Mouse (Mus musculus): ENCODE data around the gene Ear1. TPM values are rescaled to one million over a fixed set of nuclear protein-coding genes. Genes with fewer than 3 reads are reported as not detected.
"Not testable (repeated sequence)": the region's sequence is repeated elsewhere in the genome, so short reads cannot be mapped to it uniquely, and the experiment has no call there.

Ear1 gene
- polyA plus RNA-seq, 1 experiment: not detected

DNA sequence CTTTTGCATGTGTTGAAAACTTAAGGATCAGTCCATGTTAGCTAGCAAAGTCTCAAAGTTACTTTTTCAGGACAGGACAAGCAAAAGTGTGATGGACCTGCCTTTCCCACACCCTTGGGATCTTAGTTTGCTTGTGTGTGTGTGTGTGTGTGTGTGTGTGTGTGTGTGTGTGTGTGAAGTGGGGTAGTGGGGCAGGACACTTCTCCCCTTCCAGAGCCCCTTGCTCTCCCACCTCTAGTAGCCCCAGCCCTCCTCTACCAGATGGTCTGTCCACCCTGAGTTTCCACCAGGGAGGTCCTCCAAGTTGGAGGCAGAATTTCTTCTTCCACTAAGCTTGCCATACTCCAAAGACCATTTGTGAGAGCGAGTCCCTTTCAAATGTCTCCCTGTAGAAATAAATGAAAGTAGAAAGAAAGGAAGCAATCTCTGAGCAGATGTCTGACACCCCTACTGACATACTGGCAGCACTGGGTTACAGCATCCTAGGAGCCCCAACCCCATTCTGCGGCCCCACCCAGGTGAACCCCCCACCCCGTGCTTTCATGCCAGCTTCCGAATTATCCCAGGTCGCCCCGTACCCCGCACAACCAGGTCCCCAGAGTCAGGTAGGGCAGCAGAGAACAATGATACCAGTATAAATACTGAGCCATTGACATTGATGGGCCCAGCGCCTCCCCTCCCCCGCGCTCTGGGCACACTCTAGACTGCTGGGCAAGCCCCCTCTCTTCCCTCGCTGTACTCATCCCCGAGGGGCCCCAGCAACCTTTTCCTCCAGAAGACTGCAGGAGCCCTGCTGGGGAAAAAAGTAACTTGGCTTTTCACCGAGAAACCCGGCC is 79.0 kb downstream of the Ear1 start:
- Histone ChIP-seq H3ac (ENCODE audit: control insufficient read depth, insufficient read length) (no peak overlapping the region), H3K79me2 (ENCODE audit: control insufficient read depth, insufficient read depth) (no peaks in the 10 kb centered on the region), H3K4me3 (no peak overlapping the region), H3K36me3 (ENCODE audit: control insufficient read depth, insufficient read depth) (no peaks in the 10 kb centered on the region), H3K4me2 (ENCODE audit: low read depth) (no peak overlapping the region), H3K27me3 (ENCODE audit: control insufficient read depth, insufficient read depth, insufficient read length) (no peaks in the 10 kb centered on the region)
- TF ChIP-seq MAX (IDR thresholded peaks at IDR 0.05; ENCODE audit: low read depth) (no peak), MYOD1 (IDR thresholded peaks at IDR 0.05; ENCODE audit: control insufficient read depth in 1 of 3, insufficient read length in 2 of 3, low read depth in 2 of 3) (no peak), MYOG (IDR thresholded peaks at IDR 0.05; ENCODE audit: control insufficient read depth in 1 of 3, insufficient read depth in 1 of 3, insufficient read length in 2 of 3, low read depth in 2 of 3) (no peak), POLR2AphosphoS2 (IDR thresholded peaks at IDR 0.05; ENCODE audit: insufficient read length, low read depth) (no peak), E2F4 (IDR thresholded peaks at IDR 0.05; ENCODE audit: insufficient read depth) (no peak), TCF12 (IDR thresholded peaks at IDR 0.05; ENCODE audit: insufficient read depth, poor library complexity, severe bottlenecking) (no peak), POLR2A (IDR thresholded peaks at IDR 0.05; ENCODE audit: insufficient read length, low read depth) (no peak), CEBPB (IDR thresholded peaks at IDR 0.05; ENCODE audit: insufficient read depth, poor library complexity, severe bottlenecking) (no peak), REST (IDR thresholded peaks at IDR 0.05; ENCODE audit: insufficient read depth, insufficient read length) (no peak), TCF3 (IDR thresholded peaks at IDR 0.05; ENCODE audit: insufficient read length, low read depth) (no peak)

DNA sequence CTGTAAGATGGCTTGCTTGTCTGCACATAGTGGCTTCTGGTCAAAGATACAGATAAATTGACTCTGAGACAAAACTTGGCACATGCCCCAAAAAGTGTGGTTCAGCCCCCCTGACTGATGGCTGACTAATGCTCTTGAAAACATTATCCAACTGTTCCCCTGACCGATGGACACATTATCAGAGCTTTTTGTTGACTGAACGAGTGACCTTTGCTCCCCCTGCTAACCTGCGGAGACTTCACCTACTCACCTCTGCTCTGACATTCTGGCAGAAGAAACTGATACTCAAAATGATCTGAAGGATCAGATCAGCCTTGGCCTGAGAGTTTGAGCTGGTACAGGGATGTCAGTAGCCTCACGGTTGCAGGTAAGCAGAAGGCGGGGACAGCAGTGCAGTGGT is 81.5 kb downstream of the Ear1 start:
- H3K4me3 ChIP-seq; H3K4me2 ChIP-seq (ENCODE audit: low read depth); H3ac ChIP-seq (ENCODE audit: control insufficient read depth, insufficient read length); H3K36me3 ChIP-seq (ENCODE audit: control insufficient read depth, insufficient read depth); H3K79me2 ChIP-seq (ENCODE audit: control insufficient read depth, insufficient read depth); H3K27me3 ChIP-seq (ENCODE audit: control insufficient read depth, insufficient read depth, insufficient read length): not testable (repeated sequence)

DNA sequence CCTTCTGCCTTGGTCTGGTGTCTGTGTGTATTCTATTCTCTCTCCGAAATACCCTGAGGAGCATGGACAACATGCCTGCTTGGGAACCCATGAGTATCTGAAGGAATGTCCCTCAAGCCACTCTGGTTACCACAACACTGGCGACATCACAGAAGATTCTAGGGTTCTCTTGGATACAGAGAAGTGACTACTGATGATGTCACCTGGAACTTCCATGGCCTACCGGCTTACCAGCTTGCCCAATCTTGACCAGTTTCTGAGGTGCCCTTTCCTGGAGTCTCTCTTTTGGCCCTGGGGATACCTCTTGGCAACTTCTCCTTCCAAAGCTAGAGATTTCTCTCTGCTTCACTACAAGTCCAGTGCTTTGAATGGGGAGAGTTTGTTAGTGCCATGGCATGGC is 90.7 kb downstream of the Ear1 start, which contains the start of gene Gm8180:
TSS of gene Gm8180 (minus strand) at position 101 of the 400 bp plus-strand sequence.
- not testable (repeated sequence) for H3K79me2 ChIP-seq (ENCODE audit: control insufficient read depth, insufficient read depth); H3K27me3 ChIP-seq (ENCODE audit: control insufficient read depth, insufficient read depth, insufficient read length); H3K4me3 ChIP-seq; H3K36me3 ChIP-seq (ENCODE audit: control insufficient read depth, insufficient read depth); H3K4me2 ChIP-seq (ENCODE audit: low read depth); H3ac ChIP-seq (ENCODE audit: control insufficient read depth, insufficient read length)

Other genes with a start within 250 kb of the Ear1 start
- not detected for gene Gm8165, start 198.3 kb downstream of the Ear1 start, polyA plus RNA-seq (2012; fragmentation: generic; extraction: Trizol)
- 0.40 TPM for gene Gm7324, start 177.7 kb downstream of the Ear1 start, polyA plus RNA-seq (2012; fragmentation: generic; extraction: Trizol)
- not detected for gene Gm16506, start 148.0 kb downstream of the Ear1 start, polyA plus RNA-seq (2012; fragmentation: generic; extraction: Trizol)
- not detected for gene Gm6526, start 127.7 kb downstream of the Ear1 start, polyA plus RNA-seq (2012; fragmentation: generic; extraction: Trizol)
- gene Gm8180, start 90.8 kb downstream of the Ear1 start, polyA plus RNA-seq (2012; fragmentation: generic; extraction: Trizol): not detected
- gene Ear10, start 48.0 kb upstream of the Ear1 start, polyA plus RNA-seq (2012; fragmentation: generic; extraction: Trizol): not detected
- 0.30 TPM for gene Gm8113, start 49.9 kb upstream of the Ear1 start, polyA plus RNA-seq (2012; fragmentation: generic; extraction: Trizol)
- not detected for gene Ang5, start 81.6 kb upstream of the Ear1 start, polyA plus RNA-seq (2012; fragmentation: generic; extraction: Trizol)
- not detected for gene Ang6, start 126.8 kb upstream of the Ear1 start, polyA plus RNA-seq (2012; fragmentation: generic; extraction: Trizol)
- not detected for gene Ear2, start 227.1 kb upstream of the Ear1 start, polyA plus RNA-seq (2012; fragmentation: generic; extraction: Trizol)
- not detected for gene Gm3327, start 248.3 kb upstream of the Ear1 start, polyA plus RNA-seq (2012; fragmentation: generic; extraction: Trizol)